Mouse (Mus musculus) liver, embryonic 14.5 days (tissue): Measurements from ENCODE around the gene Ppp1r12a. TPM values are rescaled to one million over a fixed set of nuclear protein-coding genes. Genes with fewer than 3 reads are reported as not detected.
"Not testable (repeated sequence)": the region's sequence is repeated elsewhere in the genome, so short reads cannot be mapped to it uniquely, and the experiment has no call there.

ENCODE experiments used
- ATAC-seq: fragments of 200-750 bp; cut with Nextera tagmentation; 2 replicates; pipeline ENCODE4 v1.8.0; 2017; ENCODE audit warnings: moderate number of reproducible peaks, mild to moderate bottlenecking, moderate library complexity; ENCODE audit not compliant: insufficient read depth
- DNase-seq, 3 experiments: peaks; one replicate each; pipeline ENCODE4 v3.0.0-alpha.2; 2012 to 2013; ENCODE audit warnings: low read depth in 3 of 3, low spot score in 3 of 3
- H3K27ac ChIP-seq: fragments of 300-500 bp; sonication (generic); 2 replicates; pipeline ENCODE4 v1.5.1; 2014; ENCODE audit warnings: moderate library complexity, mild to moderate bottlenecking, control low read depth, inconsistent platforms
- H3K27me3 ChIP-seq: fragments of 300-500 bp; sonication (generic); 2 replicates; pipeline ENCODE4 v1.6.1; 2014; ENCODE audit warnings: mild to moderate bottlenecking, low read length, moderate library complexity; ENCODE audit not compliant: control insufficient read depth, insufficient read depth
- H3K36me3 ChIP-seq: fragments of 300-500 bp; sonication (generic); replicated peaks from 2 replicates; pipeline ENCODE4 v1.6.1; 2014; ENCODE audit warnings: low read depth; ENCODE audit not compliant: control insufficient read depth, insufficient read depth
- H3K4me1 ChIP-seq, 2 experiments: fragments of 200-500 bp in 1 of 2; fragments of 300-500 bp in 1 of 2; sonication (generic) in 1 of 2; replicated peaks; 2 replicates each; pipeline ENCODE4 v1.6.1; 2012 to 2014; ENCODE audit warnings: antibody characterized with exemption in 1 of 2, inconsistent platforms in 1 of 2, low read length in 1 of 2; ENCODE audit not compliant: control insufficient read depth in 2 of 2, insufficient read depth in 2 of 2
- H3K4me2 ChIP-seq: fragments of 300-500 bp; sonication (generic); 2 replicates; pipeline ENCODE4 v1.6.1; 2014; ENCODE audit warnings: low read depth, mild to moderate bottlenecking, control low read depth, moderate library complexity
- H3K4me3 ChIP-seq, 2 experiments: fragments of 200-500 bp in 1 of 2; fragments of 300-500 bp in 1 of 2; sonication (generic) in 1 of 2; 2 replicates each; pipeline ENCODE4 v1.5.1; 2012 to 2014; ENCODE audit warnings: low read depth in 2 of 2, low read length in 2 of 2, mild to moderate bottlenecking in 2 of 2, control low read depth in 1 of 2, inconsistent platforms in 1 of 2, moderate library complexity in 1 of 2; ENCODE audit not compliant: insufficient read depth in 1 of 2
- H3K9ac ChIP-seq: fragments of 300-500 bp; sonication (generic); replicated peaks from 2 replicates; pipeline ENCODE4 v1.6.1; 2014; ENCODE audit warnings: mild to moderate bottlenecking, control low read depth, moderate library complexity
- H3K9me3 ChIP-seq: fragments of 300-500 bp; sonication (generic); 2 replicates; pipeline ENCODE4 v1.6.1; 2016; ENCODE audit warnings: low read length, mixed read lengths; ENCODE audit not compliant: control insufficient read depth
- CTCF ChIP-seq: IDR thresholded peaks from 2 replicates; pipeline ENCODE4 v1.5.1; 2016; ENCODE audit warnings: antibody characterized with exemption, low read depth, control low read depth
- EP300 ChIP-seq: IDR thresholded peaks from 2 replicates; pipeline ENCODE4 v1.6.1; 2016; ENCODE audit warnings: antibody characterized with exemption, low read depth
- WGBS: fragments of 180-500 bp; shearing (Covaris S2); extraction: QIAGEN DNeasy Blood & Tissue Kit; methylation state at CpG from one replicate; pipeline ENCODE4 v1.1.7; 2014; ENCODE audit not compliant: insufficient replicate concordance; 5-methylcytosine and 5-hydroxymethylcytosine counted together
- polyA plus RNA-seq, 2 experiments: library from polyadenylated mRNA; depleted of rRNA in 1 of 2; stranded (reverse) in 1 of 2; unstranded in 1 of 2; fragments of >200 nt; fragmentation: Nextera tagmentation in 1 of 2; extraction: Ambion mirVana in 1 of 2; gene quantifications; 2 replicates each; pipeline versions ENCODE4 v1.2.1 to v1.2.3; 2012 to 2014

The Ppp1r12a gene
- polyA plus RNA-seq, 2 experiments: 18.7 to 27.2 TPM

- no peaks in the 10 kb centered on the region for H3K27me3 ChIP-seq
- TF ChIP-seq CTCF: no peak
- no peak for TF ChIP-seq EP300
- no peaks in the 10 kb centered on the region for H3K4me1 ChIP-seq
- no peak overlapping the region for H3K27ac ChIP-seq
- no peak overlapping the region for H3K9ac ChIP-seq
- peaks cover 31% of the 10 kb centered on the region for H3K36me3 ChIP-seq
- no peak overlapping the region for H3K4me3 ChIP-seq
- 91% methylated on average over 27 of the region's 27 CpGs for WGBS
- ATAC-seq (no peak), DNase-seq (no peak)
- H3K4me2 ChIP-seq: no peak overlapping the region
- no peaks in the 10 kb centered on the region for H3K9me3 ChIP-seq
Observed at GRCm38 (mm10) chr10:108264641-108265040, 102.6 kb downstream of the Ppp1r12a start.

GRCm38 (mm10) chr10:108271201-108271600, 109.2 kb downstream of the Ppp1r12a start:
- H3K27ac ChIP-seq: no peak overlapping the region
- TF ChIP-seq EP300: no peak
- no peak for TF ChIP-seq CTCF
- ATAC-seq (no peak), DNase-seq (no peak)
- no peak overlapping the region for H3K4me2 ChIP-seq
- no peaks in the 10 kb centered on the region for H3K9me3 ChIP-seq
- H3K4me3 ChIP-seq: no peak overlapping the region
- H3K4me1 ChIP-seq: no peaks in the 10 kb centered on the region
- no peaks in the 10 kb centered on the region for H3K27me3 ChIP-seq
- peaks cover 16% of the 10 kb centered on the region for H3K36me3 ChIP-seq
- no peak overlapping the region for H3K9ac ChIP-seq
- WGBS: 80% methylated on average over 7 of the region's 7 CpGs

GRCm38 (mm10) chr10:108276678-108277077, 114.7 kb downstream of the Ppp1r12a start:
- Histone ChIP-seq H3K27ac (no peak overlapping the region), H3K36me3 (peaks cover 10% of the 10 kb centered on the region), H3K9ac (no peak overlapping the region), H3K4me3 (no peak overlapping the region), H3K9me3 (no peaks in the 10 kb centered on the region), H3K4me1 (no peaks in the 10 kb centered on the region), H3K4me2 (no peak overlapping the region), H3K27me3 (no peaks in the 10 kb centered on the region)
- ATAC-seq: no peak
- no peak for DNase-seq
- TF ChIP-seq EP300 (no peak), CTCF (no peak)
- WGBS: 92% methylated on average over 6 of the region's 6 CpGs

- Histone ChIP-seq H3K4me2 (no peak overlapping the region), H3K9me3 (no peaks in the 10 kb centered on the region), H3K36me3 (peaks cover 7% of the 10 kb centered on the region), H3K4me1 (no peaks in the 10 kb centered on the region), H3K27me3 (no peaks in the 10 kb centered on the region), H3K27ac (no peak overlapping the region), H3K9ac (no peak overlapping the region), H3K4me3 (no peak overlapping the region)
- WGBS: 60% methylated on average over 7 of the region's 7 CpGs
- TF ChIP-seq EP300 (no peak), CTCF (no peak)
- ATAC-seq (no peak), DNase-seq (no peak)
Observed at GRCm38 (mm10) chr10:108277198-108277597, 115.2 kb downstream of the Ppp1r12a start.

GRCm38 (mm10) chr10:108281099-108281498, 119.1 kb downstream of the Ppp1r12a start:
- WGBS: 100% methylated on average over 2 of the region's 5 CpGs
- not testable (repeated sequence) for H3K27me3 ChIP-seq, H3K4me1 ChIP-seq, H3K36me3 ChIP-seq, H3K9ac ChIP-seq, ATAC-seq, H3K4me3 ChIP-seq, H3K4me2 ChIP-seq, H3K27ac ChIP-seq, DNase-seq, H3K9me3 ChIP-seq
